Mouse (Mus musculus): ENCODE results near the gene Scgb2b24.

Gene Scgb2b24

GRCm38 (mm10) chr7:33739212-33739611 lies at the start of gene Scgb2b24:
Gene Scgb2b24 (minus strand): TSS chr7:33739312.
- 79% methylated on average over 2 of the region's 2 CpGs for WGBS

- 74% methylated on average over 3 of the region's 3 CpGs for whole genome bisulfite sequencing
Measured at GRCm38 (mm10) chr7:33743499-33743898, 4.4 kb upstream of the Scgb2b24 start, which contains the start of gene Scgb1b24. Gene Scgb1b24 (plus strand): TSS chr7:33743799.

GRCm38 (mm10) chr7:33689864-33690263 lies 49.2 kb downstream of the Scgb2b24 start:
- WGBS: 14% methylated on average over 1 of the region's 1 CpGs

Measured in cerebral cortex, adult 2 months (tissue).